Mouse (Mus musculus) skeletal muscle tissue, postnatal 0 days (tissue): ENCODE measurements around the gene Il1f8. TPM values are rescaled to one million over a fixed set of nuclear protein-coding genes. Genes with fewer than 3 reads are reported as not detected.

Source experiments
- polyA plus RNA-seq: library from polyadenylated mRNA; unstranded; fragments of >200 nt; fragmentation: Nextera tagmentation; extraction: Ambion mirVana; gene quantifications from 2 replicates; pipeline ENCODE4 v1.2.1, GENCODE M21; 2015

The Il1f8 gene
- polyA plus RNA-seq = 1.0 TPM in 1 of 2 replicates, not detected in the other

DNA sequence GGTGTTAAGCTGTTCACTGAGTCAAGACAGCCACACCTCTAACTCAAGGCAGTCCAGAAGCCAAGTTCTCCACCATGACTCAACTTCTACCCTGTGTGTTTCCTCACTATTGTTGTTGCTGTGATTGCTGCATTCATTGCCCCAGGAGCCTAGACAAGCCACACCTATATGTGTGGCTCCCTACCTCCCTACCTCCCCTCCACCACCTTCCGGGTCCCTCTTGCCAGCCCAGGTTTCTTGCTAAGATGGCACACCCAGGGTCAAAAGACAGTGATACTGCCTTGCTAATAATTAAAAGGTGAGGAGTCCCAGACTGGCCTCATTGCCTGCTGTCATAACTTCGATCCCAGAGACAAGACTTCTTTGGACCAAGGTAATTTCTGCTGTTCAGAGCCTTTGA, at the start of gene Il1f8:
Gene Il1f8 (plus strand): TSS at position 301 of the 400 bp plus-strand sequence.

DNA sequence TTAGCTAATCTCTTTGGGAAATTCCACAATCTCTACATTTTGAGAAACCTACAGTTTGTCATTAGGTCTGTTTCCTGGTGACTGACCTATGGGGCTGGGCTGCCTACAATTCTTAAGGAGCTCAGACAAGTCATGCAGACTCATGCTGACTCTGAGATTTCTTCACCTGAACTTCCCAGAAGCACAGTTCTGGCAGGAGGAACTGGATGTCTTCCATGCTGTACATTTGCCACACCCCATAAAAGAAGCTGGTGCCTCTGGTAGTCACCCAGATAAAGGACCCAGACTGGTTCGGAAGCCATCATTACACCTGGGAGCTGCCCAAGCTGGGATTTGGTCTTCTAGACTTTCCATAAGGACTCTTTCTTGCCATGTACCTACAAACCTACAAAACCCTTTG, 33.2 kb downstream of the Il1f8 start, which contains the start of gene Il1f9:
Gene Il1f9 (plus strand): TSS at position 301 of the 400 bp plus-strand sequence.

Other genes with a start within 250 kb of the Il1f8 start
- gene Hnmt, start 103.8 kb upstream of the Il1f8 start, polyA plus RNA-seq = 1.7 and 5.5 TPM in 2 replicates
- not detected in 2 replicates for gene Tbpl2, start 56.6 kb upstream of the Il1f8 start, polyA plus RNA-seq
- gene Il1f9, start 33.3 kb downstream of the Il1f8 start, polyA plus RNA-seq = 0.68 TPM in 1 of 2 replicates, not detected in the other
- gene Il1f6, start 62.3 kb downstream of the Il1f8 start, polyA plus RNA-seq = 0.48 TPM in 1 of 2 replicates, not detected in the other
- 5.2 TPM in 1 of 2 replicates, not detected in the other for gene Il1f5, start 123.8 kb downstream of the Il1f8 start, polyA plus RNA-seq
- gene Il1f10, start 138.0 kb downstream of the Il1f8 start, polyA plus RNA-seq = not detected in 2 replicates
- 0.22 and 1.1 TPM in 2 replicates for gene Il1rn, start 183.7 kb downstream of the Il1f8 start, polyA plus RNA-seq
- gene Psd4, start 214.4 kb downstream of the Il1f8 start, polyA plus RNA-seq = 0.44 and 0.72 TPM in 2 replicates